Mouse (Mus musculus) neural tube, embryonic 14.5 days (tissue): ENCODE results near the gene Hnrnpa0. TPM values are rescaled to one million over a fixed set of nuclear protein-coding genes. Genes with fewer than 3 reads are reported as not detected.
A peak's percentile ranks its signal among the peaks of the same experiment; 100 is the strongest.
"Not testable (repeated sequence)": the region's sequence is repeated elsewhere in the genome, so short reads cannot be mapped to it uniquely, and the experiment has no call there.

Source experiments
- ATAC-seq: fragments of 200-750 bp; cut with Nextera tagmentation; 2 replicates; pipeline ENCODE4 v1.8.0; 2017; ENCODE audit warnings: low read depth, mild to moderate bottlenecking, moderate TSS enrichment, moderate library complexity
- H3K27ac ChIP-seq: fragments of 300-500 bp; sonication (generic); 2 replicates; pipeline ENCODE4 v1.5.1; 2014; ENCODE audit warnings: low read depth, mild to moderate bottlenecking, control low read depth, low read length, moderate library complexity, mixed read lengths
- H3K27me3 ChIP-seq: fragments of 300-500 bp; sonication (generic); 2 replicates; pipeline ENCODE4 v1.6.1; 2014; ENCODE audit warnings: low read length; ENCODE audit not compliant: control insufficient read depth, insufficient read depth
- H3K36me3 ChIP-seq: fragments of 300-500 bp; sonication (generic); 2 replicates; pipeline ENCODE4 v1.6.1; 2014; ENCODE audit warnings: low read length, mixed read lengths; ENCODE audit not compliant: control insufficient read depth, insufficient read depth
- H3K4me1 ChIP-seq: fragments of 300-500 bp; sonication (generic); 2 replicates; pipeline ENCODE4 v1.6.1; 2014; ENCODE audit warnings: low read length; ENCODE audit not compliant: control insufficient read depth, insufficient read depth
- H3K4me2 ChIP-seq: fragments of 300-500 bp; sonication (generic); 2 replicates; pipeline ENCODE4 v1.6.1; 2014; ENCODE audit warnings: mild to moderate bottlenecking, low read depth, low read length, control low read depth
- H3K4me3 ChIP-seq: fragments of 300-500 bp; sonication (generic); 2 replicates; pipeline ENCODE4 v1.5.1; 2014; ENCODE audit warnings: low read depth, low read length, control low read depth, mixed read lengths
- H3K9ac ChIP-seq: fragments of 300-500 bp; sonication (generic); replicated peaks from 2 replicates; pipeline ENCODE4 v1.6.1; 2014; ENCODE audit warnings: low read depth, mild to moderate bottlenecking, control low read depth, low read length, mixed read lengths
- H3K9me3 ChIP-seq: fragments of 300-500 bp; sonication (generic); 2 replicates; pipeline ENCODE4 v1.6.1; 2016; ENCODE audit warnings: low read length; ENCODE audit not compliant: control insufficient read depth
- WGBS: fragments of 180-500 bp; shearing (Covaris S2); extraction: QIAGEN DNeasy Blood & Tissue Kit; methylation state at CpG from one replicate; pipeline ENCODE4 v1.1.7; 2014; 5-methylcytosine and 5-hydroxymethylcytosine counted together
- polyA plus RNA-seq: library from polyadenylated mRNA; unstranded; fragments of >200 nt; fragmentation: Nextera tagmentation; extraction: Ambion mirVana; gene quantifications from 2 replicates; pipeline ENCODE4 v1.2.1, GENCODE M21; 2014

Hnrnpa0 gene
- polyA plus RNA-seq, 1 experiment from 2014 or later, result 52.4 TPM

DNA sequence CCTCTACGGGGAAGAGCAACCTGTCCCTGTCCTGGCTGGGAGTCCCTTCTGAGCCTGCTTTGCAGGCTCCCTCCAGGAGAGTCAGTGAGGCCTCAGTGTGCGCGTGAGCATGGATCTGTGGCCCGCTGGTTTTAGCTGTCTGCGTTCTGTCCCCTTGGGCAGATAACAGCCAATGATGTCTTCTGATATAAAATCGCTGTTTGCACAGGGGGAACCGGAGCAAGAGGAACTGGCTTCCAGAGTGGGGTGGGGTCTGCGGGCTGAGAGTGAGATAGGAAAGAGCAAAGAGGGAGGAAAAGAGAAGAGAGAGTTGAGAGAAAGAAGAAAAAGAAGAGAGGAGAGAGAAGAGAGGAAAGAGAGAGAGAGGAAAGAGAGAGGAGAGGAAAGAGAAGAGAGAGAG is 28.7 kb upstream of the Hnrnpa0 start:
- 0 out of 2 replicates have a peak, but pooled peaks cover 3% of the 10 kb centered on the region for H3K4me1 ChIP-seq
- H3K4me2 ChIP-seq, result peak overlapping the region; percentile 92
- peak overlapping the region; percentile 82 for H3K4me3 ChIP-seq
- H3K27me3 ChIP-seq, result no peaks in the 10 kb centered on the region
- no peak for ATAC-seq
- H3K9ac ChIP-seq, result peak overlapping the region; percentile 88
- 20% methylated on average over 8 of the region's 8 CpGs for WGBS
- H3K27ac ChIP-seq, result peak overlapping the region; percentile 67
- no peaks in the 10 kb centered on the region for H3K9me3 ChIP-seq
- H3K36me3 ChIP-seq, result peaks cover 15% of the 10 kb centered on the region

DNA sequence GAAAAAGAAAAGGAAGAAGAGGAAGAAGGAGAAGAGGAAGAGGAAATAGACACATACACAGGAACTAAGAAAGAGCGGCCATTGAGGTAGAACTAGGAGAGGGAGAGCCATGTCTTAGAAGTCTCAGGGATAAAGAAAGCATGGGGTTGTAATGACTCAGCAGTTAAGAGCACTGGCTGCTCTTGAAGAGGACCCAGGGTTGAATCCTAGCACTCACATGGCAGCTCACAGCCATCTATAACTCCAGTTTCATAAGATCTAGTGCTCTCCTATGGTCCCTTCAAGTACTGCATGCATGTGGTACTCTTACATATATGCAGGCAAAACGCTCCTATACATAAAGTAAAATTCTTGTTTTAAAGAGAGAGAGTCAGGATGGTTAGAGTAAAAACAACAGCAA is 27.7 kb upstream of the Hnrnpa0 start:
- no peak overlapping the region for H3K4me2 ChIP-seq
- peaks cover 11% of the 10 kb centered on the region for H3K36me3 ChIP-seq
- H3K9ac ChIP-seq, result no peak overlapping the region
- ATAC-seq, result no peak
- H3K9me3 ChIP-seq, result no peaks in the 10 kb centered on the region
- H3K4me3 ChIP-seq, result no peak overlapping the region
- H3K4me1 ChIP-seq, result 0 out of 2 replicates have a peak, but pooled peaks cover 3% of the 10 kb centered on the region
- no peak overlapping the region for H3K27ac ChIP-seq
- no peaks in the 10 kb centered on the region for H3K27me3 ChIP-seq
- 90% methylated on average over 2 of the region's 2 CpGs for whole genome bisulfite sequencing

DNA sequence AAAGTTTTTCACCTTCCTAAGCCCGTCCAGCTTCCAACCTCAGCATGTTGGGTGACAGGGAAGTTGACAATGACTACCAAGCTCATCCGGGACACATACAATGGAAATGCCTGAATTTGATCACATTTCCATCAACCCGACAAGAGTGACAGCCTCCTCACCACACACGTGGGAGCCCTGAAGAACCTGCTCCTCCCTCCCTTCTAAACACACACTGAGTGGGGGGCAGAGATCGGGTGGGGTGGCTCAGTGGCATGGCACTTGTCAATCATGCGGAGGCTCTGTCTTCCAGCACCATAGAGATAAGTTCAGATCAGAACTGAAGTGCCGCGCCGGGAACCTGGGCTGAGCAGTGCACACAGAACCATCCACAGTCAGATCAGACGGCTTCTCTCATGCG is 22.1 kb upstream of the Hnrnpa0 start:
- ATAC-seq, result no peak
- H3K9me3 ChIP-seq, result no peaks in the 10 kb centered on the region
- 83% methylated on average over 11 of the region's 11 CpGs for WGBS
- no peak overlapping the region for H3K27ac ChIP-seq
- H3K27me3 ChIP-seq, result no peaks in the 10 kb centered on the region
- H3K9ac ChIP-seq, result no peak overlapping the region
- H3K4me3 ChIP-seq, result no peak overlapping the region
- no peaks in the 10 kb centered on the region for H3K4me1 ChIP-seq
- no peak overlapping the region for H3K4me2 ChIP-seq
- H3K36me3 ChIP-seq, result no peaks in the 10 kb centered on the region

DNA sequence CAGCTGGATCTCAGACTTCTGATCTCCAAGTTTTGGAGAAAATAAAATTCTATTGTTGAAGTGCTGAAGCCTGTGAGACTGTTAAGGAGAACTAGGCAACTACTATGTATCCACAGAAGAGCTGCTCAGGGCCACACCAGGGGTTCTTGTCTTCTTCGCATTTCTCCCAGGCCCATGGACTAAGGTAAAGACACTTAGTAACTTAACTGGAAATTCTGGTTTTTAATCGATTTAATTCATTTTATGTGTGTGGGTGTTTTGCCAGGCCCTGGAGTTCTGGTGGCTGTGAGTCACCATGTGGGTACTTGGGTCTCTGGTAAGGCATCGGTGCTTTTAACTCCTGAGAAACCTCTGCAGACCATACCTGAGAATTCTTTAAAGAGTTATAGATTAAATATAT is 21.3 kb upstream of the Hnrnpa0 start:
- no peak overlapping the region for H3K4me2 ChIP-seq
- no peak overlapping the region for H3K9ac ChIP-seq
- H3K27me3 ChIP-seq, result no peaks in the 10 kb centered on the region
- no peaks in the 10 kb centered on the region for H3K4me1 ChIP-seq
- no peak overlapping the region for H3K27ac ChIP-seq
- no peaks in the 10 kb centered on the region for H3K36me3 ChIP-seq
- no peak overlapping the region for H3K4me3 ChIP-seq
- ATAC-seq, result no peak
- no peaks in the 10 kb centered on the region for H3K9me3 ChIP-seq
- 94% methylated on average over 3 of the region's 3 CpGs for WGBS

DNA sequence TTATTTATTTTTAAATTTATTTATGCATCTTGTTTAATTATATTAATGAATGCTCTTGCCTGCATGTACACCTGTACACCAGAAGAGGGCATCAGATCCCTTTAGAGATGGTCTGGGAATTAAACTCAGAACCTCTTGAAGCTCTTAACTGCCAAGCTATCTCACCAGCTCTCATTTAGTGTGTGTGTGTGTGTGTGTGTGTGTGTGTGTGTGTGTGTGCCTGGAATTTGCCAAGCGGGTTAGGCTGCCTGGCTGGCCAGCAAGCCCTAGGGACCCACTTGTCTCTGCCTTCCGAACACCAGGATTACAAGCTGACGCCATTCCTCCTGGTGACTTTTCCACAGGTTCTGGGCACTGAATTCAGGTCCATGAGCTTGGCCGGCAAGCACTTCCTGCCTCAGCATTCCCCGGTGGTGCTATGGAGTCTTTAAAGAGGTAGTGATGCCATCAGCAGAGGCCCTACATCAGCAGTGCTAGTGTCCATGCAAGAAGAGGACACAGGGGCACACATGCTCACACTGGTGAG is 20.7 kb upstream of the Hnrnpa0 start:
- H3K4me1 ChIP-seq, result no peaks in the 10 kb centered on the region
- H3K27me3 ChIP-seq, result no peaks in the 10 kb centered on the region
- no peaks in the 10 kb centered on the region for H3K9me3 ChIP-seq
- H3K4me2 ChIP-seq, result peak overlapping the region; percentile 71
- peak; percentile 63 for ATAC-seq
- H3K9ac ChIP-seq, result no peak overlapping the region
- H3K36me3 ChIP-seq, result no peaks in the 10 kb centered on the region
- WGBS, result 35% methylated on average over 5 of the region's 5 CpGs
- no peak overlapping the region for H3K27ac ChIP-seq
- H3K4me3 ChIP-seq, result peak overlapping the region; percentile 28; the same call in 1 of the 2 replicates

DNA sequence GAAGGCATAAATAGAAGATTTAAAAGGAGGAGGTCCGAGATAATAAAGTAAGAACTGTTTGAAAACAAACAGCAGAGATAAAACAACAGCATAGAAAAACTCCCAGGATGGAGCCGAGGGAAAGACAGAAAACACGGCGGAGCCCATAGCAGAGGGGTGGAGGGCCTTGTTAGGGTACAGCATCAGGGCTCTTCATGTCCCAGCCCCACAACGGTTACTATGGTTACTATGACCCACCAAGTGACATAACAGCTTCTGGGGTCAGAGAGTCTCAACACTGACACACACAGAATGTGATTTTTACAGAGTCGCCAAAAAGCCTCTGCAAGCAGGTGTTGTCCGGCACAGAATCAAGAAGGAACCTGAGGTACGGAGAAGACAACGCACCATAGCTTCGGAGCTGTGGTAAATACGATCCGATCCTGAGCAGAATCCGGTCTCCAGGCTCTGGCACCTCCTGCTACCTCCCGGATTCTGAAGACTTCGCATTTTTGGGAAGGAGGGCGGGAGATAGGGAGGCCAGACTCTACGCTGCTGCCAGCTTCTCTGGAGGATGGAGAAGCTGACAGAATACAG is 20.0 kb upstream of the Hnrnpa0 start:
- ATAC-seq, result peak; percentile 92
- H3K4me1 ChIP-seq, result no peaks in the 10 kb centered on the region
- WGBS, result 1% methylated on average over 17 of the region's 17 CpGs
- H3K27me3 ChIP-seq, result no peaks in the 10 kb centered on the region
- peak overlapping the region; percentile 71 for H3K4me2 ChIP-seq
- H3K27ac ChIP-seq, result no peak overlapping the region
- H3K4me3 ChIP-seq, result peak overlapping the region; percentile 28
- H3K9me3 ChIP-seq, result no peaks in the 10 kb centered on the region
- H3K36me3 ChIP-seq, result no peaks in the 10 kb centered on the region
- H3K9ac ChIP-seq, result peak overlapping the region; percentile 32; the same call in 1 of the 2 replicates

DNA sequence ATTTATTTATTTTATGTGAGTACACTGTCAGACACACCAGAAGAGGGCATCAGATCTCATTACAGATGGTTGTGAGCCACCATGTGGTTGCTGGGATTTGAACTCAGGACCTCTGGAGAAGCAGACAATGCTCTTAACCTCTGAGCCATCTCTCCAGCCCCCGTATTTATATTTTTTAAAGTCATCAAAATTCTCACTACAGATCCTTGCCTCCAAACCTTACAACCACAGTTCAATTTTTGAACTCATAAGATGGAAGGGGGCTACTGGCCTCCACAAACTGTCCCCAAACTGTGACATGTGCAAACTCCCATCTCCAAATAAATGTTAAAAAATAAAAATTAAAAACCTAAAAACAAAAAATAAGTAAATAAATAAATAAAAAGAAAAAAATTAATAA is 19.4 kb upstream of the Hnrnpa0 start:
- Histone ChIP-seq H3K27me3 (no peaks in the 10 kb centered on the region), H3K4me1 (no peaks in the 10 kb centered on the region), H3K27ac (no peak overlapping the region), H3K9me3 (no peaks in the 10 kb centered on the region), H3K4me3 (no peak overlapping the region), H3K9ac (no peak overlapping the region), H3K4me2 (no peak overlapping the region), H3K36me3 (no peaks in the 10 kb centered on the region)
- no peak for ATAC-seq
- WGBS, result 72% methylated on average over 1 of the region's 1 CpGs

DNA sequence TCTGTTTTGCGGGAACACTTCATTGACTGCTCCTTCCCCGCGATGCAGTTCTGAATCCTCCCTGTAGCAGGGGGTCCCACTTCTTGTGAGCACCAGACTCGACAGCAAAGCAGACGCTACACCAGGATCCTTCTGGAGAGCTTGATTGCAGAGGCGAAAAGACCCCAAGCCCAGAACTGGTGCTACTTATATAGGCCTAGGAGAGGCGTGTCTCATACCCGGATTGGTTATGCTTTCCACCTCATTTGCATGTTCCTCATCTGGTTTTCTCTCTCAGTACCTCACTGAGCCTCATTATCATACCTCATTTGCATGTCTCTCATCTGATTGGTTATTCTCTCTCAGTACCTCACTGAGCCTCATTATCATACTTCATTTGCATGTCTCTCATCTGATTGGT is 18.2 kb upstream of the Hnrnpa0 start:
- 95% methylated on average over 8 of the region's 8 CpGs for WGBS
- not testable (repeated sequence) for H3K9me3 ChIP-seq, H3K9ac ChIP-seq, H3K36me3 ChIP-seq, H3K4me1 ChIP-seq, H3K27me3 ChIP-seq, H3K4me2 ChIP-seq, ATAC-seq, H3K4me3 ChIP-seq, H3K27ac ChIP-seq

DNA sequence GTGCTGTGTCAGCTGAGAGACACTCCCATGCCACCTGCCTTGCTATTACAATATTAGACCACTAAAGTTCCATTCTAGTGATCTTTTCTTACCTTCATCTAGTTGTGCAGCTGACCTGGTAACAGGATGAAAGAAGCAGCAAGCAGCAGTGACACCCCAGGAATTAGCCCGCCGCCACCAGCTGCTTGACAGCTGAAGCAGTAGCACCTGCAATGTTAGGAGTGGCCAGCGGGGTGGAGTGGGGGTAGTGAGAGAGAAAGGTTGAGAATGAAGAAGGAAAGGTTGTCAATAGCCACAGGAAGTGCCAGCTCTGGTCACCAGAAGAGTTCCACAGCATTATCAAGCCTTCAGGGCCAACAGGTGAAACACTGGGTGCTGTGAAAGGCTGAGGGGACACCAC is 3.3 kb upstream of the Hnrnpa0 start:
- no peak overlapping the region for H3K27ac ChIP-seq
- no peak for ATAC-seq

More for the DNA sequence above, 3.3 kb upstream of the Hnrnpa0 start:
- H3K9ac ChIP-seq, result no peak overlapping the region
- 63% methylated on average over 3 of the region's 3 CpGs for WGBS
- no peak overlapping the region for H3K4me3 ChIP-seq
- H3K27me3 ChIP-seq, result no peaks in the 10 kb centered on the region
- H3K4me1 ChIP-seq, result peaks cover 7% of the 10 kb centered on the region; the same call in 1 of the 2 replicates
- no peak overlapping the region for H3K4me2 ChIP-seq
- no peaks in the 10 kb centered on the region for H3K36me3 ChIP-seq
- H3K9me3 ChIP-seq, result no peaks in the 10 kb centered on the region
